Mouse (Mus musculus) midbrain, embryonic 16.5 days (tissue): ENCODE results near the gene Erlec1. TPM values are rescaled to one million over a fixed set of nuclear protein-coding genes. Genes with fewer than 3 reads are reported as not detected.

Experiments
- ATAC-seq: fragments of 200-750 bp; cut with Nextera tagmentation; 2 replicates; pipeline ENCODE4 v1.8.0; 2017; ENCODE audit warnings: moderate TSS enrichment
- H3K27ac ChIP-seq: fragments of 300-500 bp; sonication (generic); 2 replicates; pipeline ENCODE4 v1.5.1; 2014; ENCODE audit warnings: mild to moderate bottlenecking, low read length, mixed read lengths
- H3K27me3 ChIP-seq: fragments of 300-500 bp; sonication (generic); 2 replicates; pipeline ENCODE4 v1.6.1; 2014; ENCODE audit warnings: low read depth, low read length, mixed read lengths; ENCODE audit not compliant: control insufficient read depth, insufficient read depth
- H3K36me3 ChIP-seq: fragments of 300-500 bp; sonication (generic); 2 replicates; pipeline ENCODE4 v1.6.1; 2014; ENCODE audit warnings: mild to moderate bottlenecking, low read length, moderate library complexity, mixed read lengths; ENCODE audit not compliant: control insufficient read depth, insufficient read depth
- H3K4me1 ChIP-seq: fragments of 300-500 bp; sonication (generic); 2 replicates; pipeline ENCODE4 v1.6.1; 2014; ENCODE audit warnings: mild to moderate bottlenecking, low read length, mixed read lengths; ENCODE audit not compliant: control insufficient read depth, insufficient read depth
- H3K4me2 ChIP-seq: fragments of 300-500 bp; sonication (generic); 2 replicates; pipeline ENCODE4 v1.6.1; 2014; ENCODE audit warnings: mild to moderate bottlenecking, low read length, mixed read lengths
- H3K4me3 ChIP-seq: fragments of 300-500 bp; sonication (generic); 2 replicates; pipeline ENCODE4 v1.5.1; 2014; ENCODE audit warnings: low read depth, mild to moderate bottlenecking, low read length, moderate library complexity, mixed read lengths
- H3K9ac ChIP-seq: fragments of 300-500 bp; sonication (generic); 2 replicates; pipeline ENCODE4 v1.6.1; 2014; ENCODE audit warnings: low read depth, low read length, mixed read lengths
- H3K9me3 ChIP-seq: fragments of 300-500 bp; sonication (generic); replicated peaks from 2 replicates; pipeline ENCODE4 v1.6.1; 2014; ENCODE audit warnings: mild to moderate bottlenecking, low read length, mixed read lengths; ENCODE audit not compliant: control insufficient read depth, poor library complexity, severe bottlenecking
- WGBS: fragments of 180-500 bp; shearing (Covaris S2); extraction: QIAGEN DNeasy Blood & Tissue Kit; methylation state at CpG from one replicate; pipeline ENCODE4 v1.1.7; 2014; 5-methylcytosine and 5-hydroxymethylcytosine counted together
- polyA plus RNA-seq: library from polyadenylated mRNA; unstranded; fragments of >200 nt; fragmentation: Nextera tagmentation; extraction: Ambion mirVana; gene quantifications from 2 replicates; pipeline ENCODE4 v1.2.1, GENCODE M21; 2015

Gene Erlec1
- 10.2 and 10.5 TPM in 2 replicates for polyA plus RNA-seq

DNA sequence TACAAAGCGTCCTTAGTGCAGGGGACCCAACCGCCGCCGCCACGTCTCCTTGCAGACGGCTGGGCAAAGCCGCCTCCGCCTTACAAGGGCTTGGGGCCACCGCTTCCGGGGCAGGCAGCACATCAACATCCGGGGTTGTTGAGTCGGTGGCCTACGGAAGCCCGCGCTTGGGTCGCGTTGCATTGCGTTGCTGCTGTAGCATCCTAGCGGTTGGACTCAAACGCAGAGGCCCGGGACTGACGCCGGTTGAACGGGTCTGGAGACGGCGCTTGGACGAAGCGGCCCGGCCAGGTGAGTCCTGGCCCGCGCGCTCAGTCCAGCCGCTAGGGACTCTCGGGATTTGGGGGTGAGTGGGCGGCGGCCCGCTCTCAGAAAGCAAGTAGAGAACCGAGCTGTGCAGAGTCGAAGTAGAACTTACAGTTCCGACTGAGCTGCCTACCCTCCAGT is at the start of gene Erlec1:
TSS of gene Erlec1 (minus strand) at position 57 of the 447 bp plus-strand sequence.
- Histone ChIP-seq H3K27ac (peak within 1 kb of the TSS; percentile 79), H3K9ac (peak within 1 kb of the TSS; percentile 92), H3K36me3 (peaks cover 11% of the 10 kb centered on the region; the same call in 1 of the 2 replicates), H3K4me1 (peaks cover 13% of the 10 kb centered on the region), H3K27me3 (no peaks in the 10 kb centered on the region), H3K4me3 (peak within 1 kb of the TSS; percentile 86), H3K9me3 (peaks cover 3% of the 10 kb centered on the region; the same call in 1 of the 2 replicates), H3K4me2 (peak within 1 kb of the TSS; percentile 89)
- ATAC-seq = peak; percentile 99
- WGBS = under 1% methylated on average over 40 of the region's 40 CpGs

DNA sequence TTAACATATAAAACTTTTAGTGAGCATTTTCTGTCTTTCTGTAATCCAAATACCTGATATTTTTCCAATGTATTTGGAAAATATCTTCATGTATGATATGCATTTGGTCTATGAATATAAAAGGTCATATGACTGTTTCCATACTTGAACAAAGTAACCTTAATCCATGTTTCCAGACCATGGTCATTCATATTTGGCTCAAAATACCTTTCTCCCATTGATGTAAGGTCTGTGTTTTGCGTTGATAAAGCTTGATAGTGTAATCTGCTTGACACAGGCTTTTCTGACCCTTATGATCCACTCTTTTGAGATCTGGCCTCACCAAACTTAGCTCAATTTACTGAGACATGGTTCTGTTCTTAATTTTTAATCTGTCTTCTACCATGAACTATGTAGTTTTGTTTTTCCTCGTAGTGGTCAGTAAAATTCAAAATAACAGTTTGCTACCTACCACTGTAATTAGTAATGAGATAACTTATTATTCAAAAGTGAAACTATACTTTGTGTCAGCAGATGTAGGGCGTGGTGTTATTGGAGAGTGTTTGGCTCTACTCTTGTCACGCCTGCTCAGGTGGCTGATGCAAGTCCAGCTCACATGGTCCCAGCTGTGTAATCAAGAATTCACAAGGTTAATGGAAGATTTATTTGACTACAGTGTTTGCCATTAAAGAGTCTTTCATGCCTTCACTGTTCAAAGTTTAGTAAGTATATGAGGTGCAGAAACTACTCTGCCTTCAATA is 47.2 kb upstream of the Erlec1 start:
- no peaks in the 10 kb centered on the region for H3K36me3 ChIP-seq
- H3K4me3 ChIP-seq = no peak overlapping the region
- no peaks in the 10 kb centered on the region for H3K27me3 ChIP-seq
- ATAC-seq = no peak
- no peak overlapping the region for H3K9ac ChIP-seq
- H3K4me1 ChIP-seq = no peaks in the 10 kb centered on the region
- no peak overlapping the region for H3K4me2 ChIP-seq
- WGBS = 91% methylated on average over 4 of the region's 4 CpGs
- H3K27ac ChIP-seq = no peak overlapping the region
- no peaks in the 10 kb centered on the region for H3K9me3 ChIP-seq

DNA sequence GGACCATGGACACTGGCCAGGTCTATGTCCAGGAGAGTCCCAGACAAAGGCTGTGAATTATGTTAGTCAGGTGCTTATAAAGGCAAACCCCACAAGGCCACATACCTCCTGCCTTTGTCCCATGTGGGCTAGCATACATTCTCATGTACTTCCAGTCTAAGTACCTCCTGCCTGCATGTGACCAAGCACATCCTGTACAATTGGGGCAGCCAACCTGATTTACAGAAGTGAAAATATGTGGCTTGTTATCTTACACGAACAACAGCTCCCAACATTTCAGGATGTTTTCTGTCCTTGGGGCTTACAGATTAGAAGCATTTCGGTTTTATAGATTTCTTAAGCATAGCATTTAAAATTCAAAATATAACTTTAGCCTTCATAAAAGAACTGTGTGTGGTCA is 45.9 kb upstream of the Erlec1 start:
- Histone ChIP-seq H3K4me1 (no peaks in the 10 kb centered on the region), H3K9me3 (no peaks in the 10 kb centered on the region), H3K27ac (no peak overlapping the region), H3K36me3 (no peaks in the 10 kb centered on the region), H3K4me3 (no peak overlapping the region), H3K4me2 (no peak overlapping the region), H3K9ac (no peak overlapping the region), H3K27me3 (no peaks in the 10 kb centered on the region)
- no peak for ATAC-seq
- 95% methylated on average over 2 of the region's 2 CpGs for WGBS

DNA sequence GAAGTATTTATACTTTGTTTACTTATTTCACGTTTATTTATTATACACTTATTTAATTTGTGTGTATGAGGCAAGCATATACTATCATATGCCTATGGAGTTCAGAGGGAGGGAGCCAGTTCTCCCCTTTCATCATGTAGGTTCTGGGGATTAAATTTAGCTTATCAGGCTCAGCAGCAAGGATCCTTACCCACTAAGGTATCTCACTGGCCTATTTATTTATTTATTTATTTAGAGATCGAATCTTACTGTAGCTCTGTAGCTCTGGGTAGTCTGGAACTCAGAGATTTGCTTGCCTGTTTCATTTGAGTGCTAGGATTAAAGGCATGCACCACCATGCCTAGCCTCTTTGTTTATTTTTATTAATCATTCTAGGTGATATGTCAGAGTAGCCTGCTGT is 44.6 kb upstream of the Erlec1 start:
- Histone ChIP-seq H3K9ac (no peak overlapping the region), H3K27me3 (no peaks in the 10 kb centered on the region), H3K4me1 (no peaks in the 10 kb centered on the region), H3K4me2 (no peak overlapping the region), H3K9me3 (no peaks in the 10 kb centered on the region), H3K27ac (no peak overlapping the region), H3K4me3 (no peak overlapping the region), H3K36me3 (no peaks in the 10 kb centered on the region)
- WGBS = 89% methylated on average over 2 of the region's 2 CpGs
- ATAC-seq = no peak

DNA sequence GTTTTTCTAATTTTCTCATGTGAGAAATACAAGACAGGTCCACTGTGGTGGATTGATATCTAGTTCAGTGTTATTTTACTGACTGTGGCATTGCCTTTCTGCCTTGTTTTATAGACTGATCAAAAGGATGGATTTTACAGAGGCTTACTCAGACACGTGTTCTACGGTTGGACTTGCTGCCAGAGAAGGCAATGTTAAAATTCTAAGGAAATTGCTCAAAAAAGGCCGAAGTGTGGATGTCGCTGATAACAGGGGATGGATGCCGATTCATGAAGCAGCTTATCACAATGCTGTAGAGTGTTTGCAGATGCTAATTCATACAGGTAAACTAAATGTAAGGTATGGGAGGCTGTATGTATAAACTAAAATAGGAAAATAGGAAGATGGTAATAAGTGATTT is 44.1 kb upstream of the Erlec1 start:
- Histone ChIP-seq H3K9me3 (no peaks in the 10 kb centered on the region), H3K9ac (no peak overlapping the region), H3K36me3 (no peaks in the 10 kb centered on the region), H3K4me2 (no peak overlapping the region), H3K4me1 (no peaks in the 10 kb centered on the region), H3K27me3 (no peaks in the 10 kb centered on the region), H3K4me3 (no peak overlapping the region), H3K27ac (no peak overlapping the region)
- no peak for ATAC-seq
- WGBS = 85% methylated on average over 5 of the region's 5 CpGs

DNA sequence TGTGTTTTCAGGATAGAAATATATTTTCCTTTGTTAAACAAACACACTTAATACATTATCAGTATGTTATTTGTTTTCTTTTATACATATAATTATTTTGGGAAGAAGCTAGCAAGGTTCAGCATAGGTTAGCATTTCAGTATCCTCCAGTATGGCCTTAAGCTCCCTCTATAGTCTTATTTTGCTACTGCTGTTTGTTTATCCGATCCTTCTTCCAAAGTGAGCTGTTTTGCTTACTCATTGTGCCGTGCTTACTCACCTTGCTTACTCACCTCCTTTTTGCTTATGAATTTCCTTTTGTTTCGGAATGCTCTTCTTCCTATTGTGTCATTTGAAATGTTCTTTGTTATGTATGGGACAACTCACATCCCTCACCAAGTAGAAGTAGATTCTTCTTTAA is 42.5 kb upstream of the Erlec1 start:
- Histone ChIP-seq H3K4me3 (no peak overlapping the region), H3K9me3 (no peaks in the 10 kb centered on the region), H3K36me3 (no peaks in the 10 kb centered on the region), H3K4me1 (no peaks in the 10 kb centered on the region), H3K27ac (no peak overlapping the region), H3K27me3 (no peaks in the 10 kb centered on the region), H3K4me2 (no peak overlapping the region), H3K9ac (no peak overlapping the region)
- no peak for ATAC-seq
- 91% methylated on average over 3 of the region's 3 CpGs for WGBS

DNA sequence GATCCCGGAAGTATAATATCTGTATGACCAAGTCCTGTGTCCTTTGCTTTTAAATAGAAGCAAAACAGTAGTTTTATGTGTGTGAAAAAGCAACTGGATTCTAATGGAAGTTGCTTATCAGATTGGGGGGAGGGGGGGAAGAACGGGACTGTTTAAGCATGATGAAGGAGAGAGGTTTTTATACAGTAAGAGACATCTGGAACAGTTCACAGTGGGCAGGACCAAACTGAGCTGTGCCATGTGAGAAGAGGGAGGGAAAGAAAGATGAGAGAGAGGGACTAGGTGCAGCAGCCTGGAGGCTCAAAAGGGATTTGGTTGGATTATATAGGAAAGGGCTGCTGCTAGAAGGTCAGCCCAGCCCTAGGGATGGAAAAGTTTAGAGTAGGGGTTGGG is 32.5 kb upstream of the Erlec1 start:
- ATAC-seq = peak; percentile 88
- Histone ChIP-seq H3K27me3 (no peaks in the 10 kb centered on the region), H3K36me3 (no peaks in the 10 kb centered on the region; the same call in 1 of the 2 replicates), H3K27ac (peak overlapping the region; percentile 81), H3K4me1 (peaks cover 9% of the 10 kb centered on the region), H3K4me2 (peak overlapping the region; percentile 56), H3K9me3 (no peaks in the 10 kb centered on the region), H3K9ac (peak overlapping the region; percentile 71; the same call in 1 of the 2 replicates), H3K4me3 (peak overlapping the region; percentile 68)
- WGBS = 3% methylated on average over 2 of the region's 2 CpGs

DNA sequence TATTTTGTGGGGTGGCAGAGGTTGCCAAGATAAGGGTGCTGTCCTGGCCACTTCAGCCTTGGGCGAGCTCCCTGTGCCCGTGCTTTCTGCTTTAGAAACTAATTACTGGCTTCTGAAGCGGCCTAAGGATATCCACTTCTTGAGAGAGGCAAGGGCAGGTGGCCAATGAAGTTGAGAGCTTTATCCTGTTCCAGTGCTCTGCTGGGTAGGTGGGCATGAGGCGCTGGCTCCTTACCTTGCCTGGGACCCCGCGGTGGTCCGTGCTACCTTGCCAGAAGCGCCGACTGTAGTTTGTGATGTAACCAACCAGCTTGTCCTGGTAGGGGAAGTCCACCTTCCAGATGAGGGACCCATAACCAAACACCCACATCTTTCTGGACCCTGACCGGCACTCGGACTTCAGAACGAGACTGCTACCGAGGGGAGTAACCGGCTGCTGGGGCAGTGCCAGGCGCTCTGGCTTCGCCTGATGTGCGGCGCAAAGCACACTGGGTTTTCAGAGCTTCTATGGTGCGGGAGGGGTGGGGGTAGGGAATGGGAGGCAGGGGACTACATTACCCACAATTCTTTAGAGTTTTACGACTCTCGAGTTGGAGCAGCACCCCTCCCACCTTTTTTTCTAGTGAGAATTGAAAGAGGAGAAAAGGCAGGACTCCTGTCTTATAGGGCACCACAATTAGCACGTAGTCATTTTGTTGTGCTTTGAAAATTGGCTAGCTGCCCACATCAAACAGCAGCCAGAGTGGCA is 31.9 kb upstream of the Erlec1 start, which contains the start of gene Chac2:
TSS of gene Chac2 (minus strand) at position 474 of the 748 bp plus-strand sequence.
- Histone ChIP-seq H3K36me3 (no peaks in the 10 kb centered on the region; the same call in 1 of the 2 replicates), H3K4me3 (peak within 1 kb of the TSS; percentile 68), H3K4me1 (peaks cover 9% of the 10 kb centered on the region), H3K9me3 (no peaks in the 10 kb centered on the region), H3K9ac (peak within 1 kb of the TSS; percentile 71), H3K27ac (peak within 1 kb of the TSS; percentile 81), H3K27me3 (no peaks in the 10 kb centered on the region), H3K4me2 (peak within 1 kb of the TSS; percentile 56)
- ATAC-seq = peak; percentile 99
- under 1% methylated on average over 22 of the region's 22 CpGs for WGBS

DNA sequence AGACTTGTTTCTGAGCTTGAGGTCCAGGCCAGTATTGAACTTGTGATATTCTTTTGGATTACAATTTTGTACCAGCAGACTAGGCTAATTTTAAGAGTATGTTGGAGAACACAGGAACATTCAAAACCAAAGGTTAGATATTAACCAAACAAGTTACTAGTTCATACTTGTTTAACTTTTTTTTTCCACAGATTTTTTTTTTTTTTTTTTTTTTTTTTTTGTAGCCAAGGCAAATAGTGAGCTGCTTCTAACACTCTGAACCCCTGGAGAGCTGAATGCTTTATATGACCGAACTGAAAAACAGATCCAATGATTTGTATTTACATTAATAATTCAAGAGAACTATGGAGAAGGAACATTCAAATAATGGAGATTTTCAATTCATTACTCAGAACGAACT is 31.1 kb upstream of the Erlec1 start:
- Histone ChIP-seq H3K9ac (no peak overlapping the region; the same call in 1 of the 2 replicates), H3K27ac (no peak overlapping the region), H3K4me2 (peak overlapping the region; percentile 56; the same call in 1 of the 2 replicates), H3K4me3 (peak overlapping the region; percentile 68; the same call in 1 of the 2 replicates), H3K9me3 (no peaks in the 10 kb centered on the region), H3K27me3 (no peaks in the 10 kb centered on the region), H3K4me1 (peaks cover 9% of the 10 kb centered on the region), H3K36me3 (no peaks in the 10 kb centered on the region; the same call in 1 of the 2 replicates)
- no peak for ATAC-seq
- 27% methylated on average over 2 of the region's 2 CpGs for WGBS
